Mouse (Mus musculus) heart, embryonic 10.5 days (tissue): ENCODE measurements around the gene Tmtc1. TPM values are rescaled to one million over a fixed set of nuclear protein-coding genes. Genes with fewer than 3 reads are reported as not detected.

Experiments
- DNase-seq: peaks from one replicate; pipeline ENCODE4 v3.0.0-alpha.2; 2017; ENCODE audit warnings: low spot score
- H3K27ac ChIP-seq: fragments of 300-500 bp; sonication (generic); 2 replicates; pipeline ENCODE4 v1.5.1; 2016; ENCODE audit warnings: mild to moderate bottlenecking
- H3K27me3 ChIP-seq: fragments of 300-500 bp; sonication (generic); 2 replicates; pipeline ENCODE4 v1.6.1; 2016; ENCODE audit warnings: mild to moderate bottlenecking; ENCODE audit not compliant: poor library complexity, insufficient read depth, severe bottlenecking
- H3K36me3 ChIP-seq: fragments of 300-500 bp; sonication (generic); 2 replicates; pipeline ENCODE4 v1.6.1; 2016; ENCODE audit warnings: mild to moderate bottlenecking, moderate library complexity
- H3K4me1 ChIP-seq: fragments of 300-500 bp; sonication (generic); 2 replicates; pipeline ENCODE4 v1.6.1; 2016; ENCODE audit warnings: mild to moderate bottlenecking
- H3K4me3 ChIP-seq: fragments of 300-500 bp; sonication (generic); 2 replicates; pipeline ENCODE4 v1.5.1; 2016; ENCODE audit warnings: mild to moderate bottlenecking, moderate library complexity
- H3K9me3 ChIP-seq: fragments of 300-500 bp; sonication (generic); 2 replicates; pipeline ENCODE4 v1.6.1; 2016; ENCODE audit warnings: mild to moderate bottlenecking, moderate library complexity
- WGBS: fragments of 180-500 bp; shearing (Covaris S2); methylation state at CpG from one replicate; pipeline ENCODE4 v1.1.7; 2016; 5-methylcytosine and 5-hydroxymethylcytosine counted together
- polyA plus RNA-seq: library from polyadenylated mRNA; unstranded; fragments of >200 nt; fragmentation: Nextera tagmentation; extraction: Ambion mirVana; gene quantifications from 2 replicates; pipeline ENCODE4 v1.2.1, GENCODE M21; 2016

Tmtc1 gene
- polyA plus RNA-seq, 1 experiment from 2014 or later: 1.1 TPM

GRCm38 (mm10) chr6:148328130-148328529 is 116.1 kb downstream of the Tmtc1 start:
- Histone ChIP-seq H3K4me3 (no peak overlapping the region), H3K27ac (no peak overlapping the region), H3K9me3 (no peaks in the 10 kb centered on the region), H3K36me3 (no peaks in the 10 kb centered on the region), H3K4me1 (0 out of 2 replicates have a peak, but pooled peaks cover 3% of the 10 kb centered on the region), H3K27me3 (no peaks in the 10 kb centered on the region)
- DNase-seq: no peak
- 51% methylated on average over 6 of the region's 6 CpGs for WGBS

- DNase-seq: no peak
- H3K36me3 ChIP-seq: no peaks in the 10 kb centered on the region
- no peak overlapping the region for H3K4me3 ChIP-seq
- H3K27me3 ChIP-seq: no peaks in the 10 kb centered on the region
- H3K9me3 ChIP-seq: no peaks in the 10 kb centered on the region
- H3K4me1 ChIP-seq: peaks cover 10% of the 10 kb centered on the region; the same call in 1 of the 2 replicates
- no peak overlapping the region for H3K27ac ChIP-seq
These were observed 125.5 kb downstream of the Tmtc1 start for GRCm38 (mm10) chr6:148318736-148319135.

- DNase-seq: no peak
- Histone ChIP-seq H3K27me3 (no peaks in the 10 kb centered on the region), H3K4me1 (peaks cover 6% of the 10 kb centered on the region; the same call in 1 of the 2 replicates), H3K9me3 (no peaks in the 10 kb centered on the region), H3K4me3 (no peak overlapping the region), H3K27ac (no peak overlapping the region), H3K36me3 (no peaks in the 10 kb centered on the region)
- WGBS: 80% methylated on average over 5 of the region's 5 CpGs
These were observed 128.6 kb downstream of the Tmtc1 start for GRCm38 (mm10) chr6:148315571-148316080.

GRCm38 (mm10) chr6:148315106-148315505 is 129.1 kb downstream of the Tmtc1 start:
- no peaks in the 10 kb centered on the region for H3K36me3 ChIP-seq
- no peak overlapping the region for H3K27ac ChIP-seq
- H3K4me3 ChIP-seq: no peak overlapping the region
- H3K27me3 ChIP-seq: no peaks in the 10 kb centered on the region
- peaks cover 6% of the 10 kb centered on the region; the same call in 1 of the 2 replicates for H3K4me1 ChIP-seq
- DNase-seq: no peak
- H3K9me3 ChIP-seq: no peaks in the 10 kb centered on the region

GRCm38 (mm10) chr6:148310981-148311380 is 133.2 kb downstream of the Tmtc1 start:
- Histone ChIP-seq H3K4me1 (no peaks in the 10 kb centered on the region), H3K27ac (no peak overlapping the region), H3K36me3 (no peaks in the 10 kb centered on the region), H3K27me3 (no peaks in the 10 kb centered on the region), H3K9me3 (no peaks in the 10 kb centered on the region), H3K4me3 (no peak overlapping the region)
- no peak for DNase-seq
- 45% methylated on average over 2 of the region's 2 CpGs for WGBS

- Histone ChIP-seq H3K9me3 (no peaks in the 10 kb centered on the region), H3K4me1 (no peaks in the 10 kb centered on the region), H3K27me3 (no peaks in the 10 kb centered on the region), H3K36me3 (no peaks in the 10 kb centered on the region), H3K27ac (no peak overlapping the region), H3K4me3 (no peak overlapping the region)
- no peak for DNase-seq
- WGBS: 86% methylated on average over 5 of the region's 5 CpGs
These were observed 138.4 kb downstream of the Tmtc1 start for GRCm38 (mm10) chr6:148305821-148306220.

GRCm38 (mm10) chr6:148305191-148305590 is 139.0 kb downstream of the Tmtc1 start:
- no peak overlapping the region for H3K27ac ChIP-seq
- no peak overlapping the region for H3K4me3 ChIP-seq

GRCm38 (mm10) chr6:148302261-148302660 is 141.9 kb downstream of the Tmtc1 start:
- H3K27ac ChIP-seq: no peak overlapping the region
- H3K9me3 ChIP-seq: no peaks in the 10 kb centered on the region
- no peak overlapping the region for H3K4me3 ChIP-seq
- 88% methylated on average over 2 of the region's 2 CpGs for WGBS
- H3K36me3 ChIP-seq: no peaks in the 10 kb centered on the region
- no peak for DNase-seq
- H3K4me1 ChIP-seq: no peaks in the 10 kb centered on the region
- H3K27me3 ChIP-seq: no peaks in the 10 kb centered on the region

More at GRCm38 (mm10) chr6:148305191-148305590, 139.0 kb downstream of the Tmtc1 start:
- Histone ChIP-seq H3K9me3 (no peaks in the 10 kb centered on the region), H3K4me1 (no peaks in the 10 kb centered on the region), H3K36me3 (no peaks in the 10 kb centered on the region), H3K27me3 (no peaks in the 10 kb centered on the region)
- no peak for DNase-seq
- 76% methylated on average over 3 of the region's 3 CpGs for WGBS

- Histone ChIP-seq H3K9me3 (no peaks in the 10 kb centered on the region), H3K27me3 (no peaks in the 10 kb centered on the region), H3K36me3 (no peaks in the 10 kb centered on the region), H3K27ac (no peak overlapping the region), H3K4me1 (0 out of 2 replicates have a peak, but pooled peaks cover 2% of the 10 kb centered on the region), H3K4me3 (no peak overlapping the region)
- DNase-seq: no peak
- WGBS: 63% methylated on average over 4 of the region's 4 CpGs
These were observed 147.1 kb downstream of the Tmtc1 start for GRCm38 (mm10) chr6:148297086-148297485.

GRCm38 (mm10) chr6:148296418-148296817 is 147.8 kb downstream of the Tmtc1 start:
- H3K4me3 ChIP-seq: no peak overlapping the region
- DNase-seq: no peak
- no peak overlapping the region for H3K27ac ChIP-seq
- H3K27me3 ChIP-seq: no peaks in the 10 kb centered on the region
- H3K4me1 ChIP-seq: 0 out of 2 replicates have a peak, but pooled peaks cover 2% of the 10 kb centered on the region
- H3K9me3 ChIP-seq: no peaks in the 10 kb centered on the region
- no peaks in the 10 kb centered on the region for H3K36me3 ChIP-seq

GRCm38 (mm10) chr6:148294506-148294905 is 149.7 kb downstream of the Tmtc1 start:
- Histone ChIP-seq H3K36me3 (no peaks in the 10 kb centered on the region), H3K27me3 (no peaks in the 10 kb centered on the region), H3K9me3 (no peaks in the 10 kb centered on the region), H3K4me3 (no peak overlapping the region), H3K4me1 (0 out of 2 replicates have a peak, but pooled peaks cover 2% of the 10 kb centered on the region), H3K27ac (no peak overlapping the region)
- DNase-seq: no peak
- WGBS: 66% methylated on average over 4 of the region's 4 CpGs

GRCm38 (mm10) chr6:148290865-148291264 is 153.3 kb downstream of the Tmtc1 start:
- Histone ChIP-seq H3K9me3 (no peaks in the 10 kb centered on the region), H3K4me1 (0 out of 2 replicates have a peak, but pooled peaks cover 2% of the 10 kb centered on the region), H3K27me3 (no peaks in the 10 kb centered on the region), H3K27ac (no peak overlapping the region), H3K4me3 (no peak overlapping the region), H3K36me3 (no peaks in the 10 kb centered on the region)
- no peak for DNase-seq

GRCm38 (mm10) chr6:148283224-148283881 is 160.8 kb downstream of the Tmtc1 start:
- no peak for DNase-seq
- WGBS: 62% methylated on average over 4 of the region's 4 CpGs
- H3K9me3 ChIP-seq: no peaks in the 10 kb centered on the region
- no peak overlapping the region for H3K27ac ChIP-seq
- 0 out of 2 replicates have a peak, but pooled peaks cover 2% of the 10 kb centered on the region for H3K4me1 ChIP-seq
- H3K27me3 ChIP-seq: no peaks in the 10 kb centered on the region
- H3K36me3 ChIP-seq: no peaks in the 10 kb centered on the region
- H3K4me3 ChIP-seq: no peak overlapping the region
